Mouse (Mus musculus): ENCODE results near the gene Jazf1. TPM values are rescaled to one million over a fixed set of nuclear protein-coding genes. Genes with fewer than 3 reads are reported as not detected.

Jazf1 gene
- total RNA-seq, 2 experiments from 2014 or later: 0.34 to 0.52 TPM

DNA sequence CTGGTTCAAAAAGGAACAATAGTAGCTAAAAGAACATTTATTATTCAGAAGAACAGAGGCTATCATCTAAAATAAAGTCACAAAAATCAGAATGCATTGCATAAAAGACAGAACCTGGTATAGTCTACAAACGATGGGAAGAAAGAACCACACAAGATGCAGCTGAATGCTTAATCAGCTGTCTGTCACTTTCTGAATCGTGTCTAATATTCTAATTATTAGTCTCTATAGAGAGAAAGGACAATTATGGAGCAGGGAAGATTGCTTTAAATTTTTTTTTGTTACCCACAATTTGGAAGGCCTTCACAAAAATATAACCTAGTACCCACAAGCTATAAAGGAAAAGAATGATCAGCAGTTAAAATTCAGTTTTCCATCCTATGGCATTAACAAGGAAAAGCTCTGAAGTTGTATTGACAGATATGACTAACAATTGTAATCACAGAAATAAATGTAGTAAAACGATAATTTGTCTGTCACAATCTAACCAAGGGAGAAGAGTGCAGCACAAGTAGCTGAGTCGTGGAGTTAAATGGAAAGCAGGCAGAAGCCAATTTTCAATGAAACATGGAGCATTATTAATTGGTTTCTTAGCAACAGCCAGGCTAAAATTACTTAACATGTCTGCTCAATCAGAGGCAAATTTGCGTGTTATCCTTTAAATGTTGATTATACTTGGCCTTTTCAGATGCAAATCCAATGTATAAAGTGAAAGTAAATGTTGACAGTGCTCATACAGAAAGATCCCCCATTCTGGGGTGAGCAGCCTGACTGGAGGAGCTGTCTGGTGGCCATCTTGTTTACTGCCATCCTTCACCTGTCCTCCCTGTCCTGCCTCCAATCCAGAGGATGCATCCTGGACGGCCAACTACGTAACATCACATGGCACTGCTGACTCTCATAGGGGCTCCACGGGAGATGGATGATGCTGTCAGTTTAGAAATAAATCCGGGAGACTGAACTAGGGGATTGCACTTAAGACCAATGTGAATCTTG, 53.7 kb downstream of the Jazf1 start:
- DNase-seq (ENCODE audit: low spot score): no peak

DNA sequence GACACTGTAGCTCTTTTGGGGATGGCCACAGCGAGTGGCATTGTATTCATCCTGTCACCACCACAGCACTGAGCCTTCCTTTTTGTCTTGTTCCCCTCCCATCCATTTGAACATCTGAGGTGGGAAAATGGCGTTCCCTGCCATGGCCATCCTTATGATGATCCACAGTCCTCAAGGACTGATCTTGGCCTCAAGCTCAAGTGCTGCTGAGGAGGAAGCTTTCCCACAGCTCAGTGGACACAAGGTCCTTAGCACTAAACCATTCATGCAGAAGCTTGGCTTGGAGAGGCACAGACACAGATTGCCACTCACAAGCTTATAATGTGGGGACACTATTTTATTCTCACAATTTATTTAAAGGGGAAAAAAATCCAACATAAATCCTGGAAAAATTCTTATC, 58.1 kb downstream of the Jazf1 start:
- no peak for DNase-seq (ENCODE audit: low spot score)

GRCm38 (mm10) chr6:53006032-53006431, 62.4 kb downstream of the Jazf1 start:
- DNase-seq (ENCODE audit: low spot score): no peak

DNA sequence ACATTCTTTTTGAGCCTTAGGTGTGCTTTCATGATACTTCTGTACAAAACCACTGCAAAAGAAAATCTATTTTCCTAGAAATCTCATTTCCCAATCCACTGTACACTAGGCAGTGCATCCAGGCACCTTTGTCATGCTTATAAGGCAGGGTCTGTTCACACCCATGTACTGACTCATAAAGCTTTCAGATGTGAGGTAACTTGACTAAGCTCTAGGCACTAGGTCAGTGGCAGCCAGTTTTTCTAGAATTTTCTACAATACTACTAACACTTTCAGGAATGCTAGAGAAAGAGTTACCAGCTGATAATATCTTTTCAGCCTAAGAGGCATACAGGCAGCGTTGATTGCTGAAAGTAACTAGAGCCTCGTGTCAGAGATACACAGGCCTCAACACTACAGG, 62.9 kb downstream of the Jazf1 start:
- no peak for DNase-seq (ENCODE audit: low spot score)

DNA sequence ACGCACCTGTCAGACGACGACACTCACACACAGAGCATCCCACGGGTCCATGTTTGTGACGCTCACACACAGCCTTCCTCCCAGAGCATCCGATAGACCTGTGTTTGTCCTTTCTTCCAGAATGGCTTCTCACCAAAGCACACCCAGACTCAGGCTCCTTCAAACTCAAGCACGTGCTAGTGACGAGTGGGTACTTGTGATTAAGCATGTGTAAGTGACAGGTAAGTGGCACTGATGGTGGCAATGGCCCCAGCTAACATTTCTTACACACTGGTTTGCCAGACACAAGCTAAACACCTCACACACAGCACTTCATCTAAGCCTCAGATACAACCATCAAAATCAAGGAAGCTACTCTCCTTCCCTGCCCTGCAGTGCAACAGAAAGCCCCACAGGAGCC, 77.6 kb downstream of the Jazf1 start:
- no peak for DNase-seq (ENCODE audit: low spot score)

DNA sequence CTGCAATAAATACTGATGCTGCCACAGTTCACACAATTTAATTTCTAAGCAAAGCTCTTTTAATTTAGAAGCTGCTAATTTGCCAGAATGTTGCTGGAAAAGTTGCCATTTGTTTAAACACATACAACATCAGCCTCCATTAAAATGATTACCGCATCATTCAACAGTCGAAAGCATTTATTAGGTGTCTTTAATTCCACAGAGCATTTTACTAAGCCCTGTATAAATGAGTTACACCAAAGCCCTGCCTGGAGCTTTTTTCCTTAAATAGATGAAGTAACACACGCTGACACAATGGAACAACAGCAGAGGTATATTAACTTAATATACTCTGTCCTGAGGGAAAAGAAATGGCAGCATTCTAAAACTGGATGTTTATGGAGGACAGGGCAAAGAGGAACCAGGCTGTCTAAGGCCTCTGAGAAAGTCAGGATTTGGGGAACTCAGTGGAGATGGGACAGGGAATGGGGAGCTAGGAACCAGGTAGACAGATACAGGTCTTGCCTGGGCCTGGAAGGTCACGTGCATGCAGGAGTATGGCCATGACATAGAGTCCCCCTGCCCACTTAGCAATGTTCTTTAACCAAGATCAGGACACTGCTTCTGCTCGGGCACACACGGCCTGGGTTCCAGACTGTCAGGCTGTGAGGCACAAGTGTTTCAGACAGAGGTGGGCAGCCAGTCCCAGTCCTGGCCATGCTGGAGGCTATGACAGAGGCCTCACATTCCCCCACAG, 80.4 kb downstream of the Jazf1 start:
- no peak for DNase-seq (ENCODE audit: low spot score)

DNA sequence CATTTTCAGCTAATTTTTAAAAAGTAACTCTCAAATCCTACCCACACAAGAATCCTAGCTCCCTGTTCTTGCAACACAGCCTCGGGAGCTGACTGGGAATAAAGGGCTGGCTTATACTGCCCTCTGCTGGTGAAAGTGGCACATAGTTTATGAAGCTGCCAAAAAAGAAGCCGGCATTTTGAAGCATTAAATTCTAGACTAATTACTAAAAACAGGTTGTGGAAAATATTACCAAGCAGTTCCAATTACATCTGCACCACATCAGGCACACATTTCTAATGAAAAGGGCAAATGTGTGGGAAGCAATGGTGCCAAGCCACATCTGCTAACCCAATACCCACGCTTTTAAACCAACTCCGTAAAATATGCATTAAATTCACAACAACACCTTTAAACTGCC, 81.0 kb downstream of the Jazf1 start:
- peak; percentile 44 for DNase-seq (ENCODE audit: low spot score)

- no peak for DNase-seq (ENCODE audit: low spot score)
These were observed 86.3 kb downstream of the Jazf1 start for GRCm38 (mm10) chr6:52982175-52982574.

DNA sequence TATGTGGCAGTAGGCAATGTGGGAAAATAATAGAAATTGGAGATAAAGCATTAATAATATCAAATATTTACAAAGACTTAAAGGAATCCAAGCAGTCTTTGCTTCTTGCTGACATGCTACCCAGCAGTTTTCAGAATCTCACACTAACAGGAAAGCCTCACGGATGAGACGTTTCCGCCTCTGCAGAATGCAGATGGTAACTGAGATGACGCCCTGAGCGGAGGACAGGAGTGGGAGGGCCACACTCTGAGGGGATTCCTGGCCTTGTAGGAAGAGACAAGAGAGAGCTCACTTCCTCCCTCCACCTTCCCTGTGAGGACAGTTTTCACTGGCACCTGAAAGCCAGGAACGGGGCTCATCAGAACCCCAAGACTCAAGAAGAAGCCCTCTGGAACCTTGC, 88.9 kb downstream of the Jazf1 start:
- DNase-seq (ENCODE audit: low spot score): no peak

DNA sequence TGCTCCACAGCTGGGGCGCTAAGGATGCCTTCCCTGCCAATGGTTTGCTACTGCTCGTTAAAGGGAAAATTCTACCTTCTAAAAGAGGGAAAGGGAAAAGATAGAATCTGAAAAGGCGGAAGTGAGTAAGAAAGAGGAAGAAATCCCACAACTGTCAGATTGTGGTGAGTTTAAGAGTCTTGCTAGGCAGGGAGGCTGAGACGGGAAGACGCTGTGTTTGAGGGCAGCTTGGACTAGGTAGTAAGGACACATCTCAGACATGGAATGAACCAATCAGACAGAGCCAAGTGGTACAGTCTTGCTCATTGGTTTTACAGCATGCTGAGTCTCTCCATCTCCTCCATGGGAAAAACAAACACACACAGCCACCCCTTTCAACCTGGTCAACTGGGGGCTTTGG, 95.1 kb downstream of the Jazf1 start:
- no peak for DNase-seq (ENCODE audit: low spot score)

DNA sequence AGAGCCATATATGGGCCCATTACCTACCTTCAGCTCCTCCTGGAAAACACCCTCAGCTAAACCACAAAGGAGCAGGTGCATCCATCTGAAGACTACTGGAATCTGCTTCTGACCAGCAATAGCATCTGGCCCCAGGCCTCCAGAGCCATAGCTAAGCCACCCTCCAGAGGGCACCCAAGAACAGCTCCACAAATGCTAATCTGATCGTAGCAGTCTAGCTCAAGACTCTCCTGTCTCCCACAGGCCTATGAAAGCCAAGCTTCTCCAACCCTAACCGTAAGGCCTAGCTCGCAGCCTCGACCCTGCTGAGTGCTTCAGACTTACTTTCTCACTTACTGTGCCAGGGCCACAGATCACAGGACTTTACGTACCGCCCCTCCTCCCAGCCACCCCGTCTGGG, 96.3 kb downstream of the Jazf1 start:
- no peak for DNase-seq (ENCODE audit: low spot score)

DNA sequence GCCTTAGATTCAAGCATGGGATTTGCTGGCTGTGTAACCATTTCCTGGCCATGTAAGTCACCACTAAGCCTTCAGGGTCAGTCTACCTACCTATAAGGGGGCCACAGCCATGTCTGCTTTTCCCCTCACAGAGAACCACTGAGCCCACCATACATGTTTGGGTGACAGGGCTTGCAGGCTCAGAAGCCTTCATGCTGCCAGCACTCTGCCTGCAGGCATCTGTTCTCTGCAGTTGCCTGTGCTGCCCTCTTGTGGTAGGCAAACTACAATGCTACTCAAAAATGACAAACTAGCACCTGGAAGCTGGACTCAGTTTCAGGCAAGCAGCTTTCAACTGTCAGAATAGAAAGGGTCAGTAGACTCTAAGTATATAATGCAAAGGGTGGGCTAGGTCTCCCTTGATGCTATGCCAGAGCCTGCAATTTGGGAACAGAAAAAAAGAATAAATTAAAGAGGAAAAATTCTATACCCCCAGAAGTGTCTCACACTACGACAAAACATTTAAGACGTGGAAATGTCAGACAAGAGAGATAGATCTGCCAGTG, 98.6 kb downstream of the Jazf1 start:
- peak; percentile 60 for DNase-seq (ENCODE audit: low spot score)

- DNase-seq (ENCODE audit: low spot score): no peak
These were observed 100.0 kb downstream of the Jazf1 start for GRCm38 (mm10) chr6:52968346-52968891.

GRCm38 (mm10) chr6:52967557-52968270, 100.7 kb downstream of the Jazf1 start:
- DNase-seq (ENCODE audit: low spot score): no peak

GRCm38 (mm10) chr6:52966001-52966400, 102.4 kb downstream of the Jazf1 start:
- no peak for DNase-seq (ENCODE audit: low spot score)

- no peak for DNase-seq (ENCODE audit: low spot score)
These were observed 103.1 kb downstream of the Jazf1 start for GRCm38 (mm10) chr6:52965340-52965739.

DNA sequence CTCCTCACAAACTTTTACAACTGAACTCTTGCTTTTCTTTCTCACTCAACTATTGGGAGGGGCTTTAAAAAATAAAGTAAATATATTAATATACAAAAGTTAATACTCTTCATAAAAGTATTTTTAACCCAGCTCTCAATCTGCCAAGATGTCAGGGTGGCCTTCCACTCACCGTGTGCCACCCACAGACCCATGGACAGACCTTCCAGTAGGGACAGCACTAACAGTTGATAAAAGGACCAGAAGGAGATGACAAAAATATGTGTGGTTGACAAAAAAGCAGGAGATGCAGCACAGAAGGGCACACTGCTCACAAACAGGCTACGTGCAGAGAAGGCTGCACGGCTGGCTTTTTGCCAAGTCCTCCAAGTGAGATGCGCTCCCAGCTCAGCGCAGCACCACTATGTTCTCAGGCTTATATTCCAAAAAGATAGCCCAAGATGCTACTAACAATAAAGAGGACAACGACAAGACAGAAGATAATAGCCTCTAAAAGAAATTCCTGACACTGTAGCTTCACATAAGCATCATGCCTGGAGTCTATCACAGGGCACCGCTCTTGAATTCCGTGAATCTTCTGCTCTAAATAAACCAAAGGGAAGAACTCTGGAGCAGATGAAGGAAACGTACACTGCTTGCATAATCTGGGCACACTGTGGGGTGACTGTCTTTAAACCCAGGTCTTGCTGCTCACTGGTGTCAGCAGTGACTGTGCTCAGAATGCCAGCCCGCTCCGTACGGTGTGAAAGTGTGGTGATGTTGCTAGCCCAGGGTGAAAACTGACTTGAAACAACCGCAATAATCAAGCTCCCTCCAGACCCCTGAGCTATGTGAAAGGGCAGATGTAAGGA, 104.4 kb downstream of the Jazf1 start:
- no peak for DNase-seq (ENCODE audit: low spot score)

GRCm38 (mm10) chr6:52963430-52963732, 105.0 kb downstream of the Jazf1 start:
- DNase-seq (ENCODE audit: low spot score): no peak

GRCm38 (mm10) chr6:52962600-52963429, 105.6 kb downstream of the Jazf1 start:
- no peak for DNase-seq (ENCODE audit: low spot score)
